Mouse (Mus musculus) left cerebral cortex, adult 2 months (tissue): ENCODE data around the gene Tbx5. TPM values are rescaled to one million over a fixed set of nuclear protein-coding genes. Genes with fewer than 3 reads are reported as not detected.

Source experiments
- DNase-seq, 2 experiments: peaks; one replicate each; pipeline ENCODE4 v3.0.0; 2021 to 2022; ENCODE audit warnings: low spot score in 2 of 2, mixed read lengths in 1 of 2; ENCODE audit errors: extremely low spot score in 1 of 2
- H3K27ac ChIP-seq: fragments of 200-600 bp; 2 replicates; pipeline ENCODE4 v1.8.1; 2022
- H3K4me3 ChIP-seq: fragments of 200-600 bp; 2 replicates; pipeline ENCODE4 v1.8.1; 2022
- CTCF ChIP-seq: fragments of 200-600 bp; IDR thresholded peaks from 2 replicates; pipeline ENCODE4 v1.8.1; 2022; ENCODE audit warnings: antibody characterized with exemption, mild to moderate bottlenecking, moderate library complexity
- intact Hi-C: fragments of 180-260 bp; cut with DNase I; formaldehyde crosslinking; loops from one replicate; pipeline ENCODE4 v1.15.1; 2025
- total RNA-seq, 2 experiments: library from RNA; stranded (reverse); gene quantifications; 2 replicates each; pipeline ENCODE4 v1.2.3; 2021

Tbx5 gene
- total RNA-seq, 2 experiments from 2014 or later: not detected

DNA sequence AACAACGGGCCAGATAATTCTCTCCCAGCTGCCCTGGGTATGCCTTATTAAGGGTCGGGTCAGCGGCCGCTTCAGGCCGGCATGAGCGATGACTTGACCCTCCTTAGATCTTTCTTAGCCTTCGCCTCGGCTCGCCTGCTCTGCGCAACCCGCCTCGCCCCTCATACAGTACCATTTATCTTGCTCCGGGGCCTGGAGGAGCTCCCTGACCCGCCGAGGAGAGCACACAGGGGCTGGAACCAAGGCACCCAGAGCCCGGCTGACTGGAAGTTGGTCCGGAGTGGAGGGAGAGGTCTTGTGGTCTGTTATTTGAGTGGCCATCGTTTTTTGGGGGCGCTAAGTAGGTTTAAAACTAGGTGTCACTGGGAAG is 4.8 kb downstream of the Tbx5 start:
- Histone ChIP-seq H3K27ac (no peak overlapping the region), H3K4me3 (no peak overlapping the region)
- no peak for TF ChIP-seq CTCF
- DNase-seq: no peak
- intact Hi-C loops: loop anchor here (5.0 to 10.0 kb wide), 3 partner anchors 165 to 962 kb away; partner anchors contain the start of gene Tbx3

DNA sequence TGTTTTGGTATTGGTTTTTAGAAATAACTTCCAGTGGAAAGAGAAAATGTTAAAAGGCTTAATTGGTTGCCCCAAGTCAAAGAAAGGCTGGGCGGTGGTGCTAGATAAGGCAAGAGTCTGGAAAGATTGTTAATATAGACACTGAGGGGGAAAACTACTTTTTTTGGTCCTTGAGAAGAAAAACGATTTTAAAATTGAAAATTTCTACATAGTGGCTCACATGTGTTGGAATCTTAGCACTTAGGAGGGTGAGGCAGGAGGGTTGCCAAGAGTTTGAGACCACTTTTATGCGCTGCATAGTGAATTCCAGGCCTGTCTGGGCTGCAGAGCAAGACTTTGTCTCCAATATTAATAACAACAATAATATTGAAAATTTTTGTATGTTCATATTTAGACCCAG is 5.4 kb downstream of the Tbx5 start:
- TF ChIP-seq CTCF: no peak
- DNase-seq: no peak
- H3K27ac ChIP-seq: no peak overlapping the region
- intact Hi-C loops: loop anchor here (5.0 to 10.0 kb wide), 3 partner anchors 166 to 963 kb away; partner anchors contain the start of gene Tbx3
- H3K4me3 ChIP-seq: no peak overlapping the region

DNA sequence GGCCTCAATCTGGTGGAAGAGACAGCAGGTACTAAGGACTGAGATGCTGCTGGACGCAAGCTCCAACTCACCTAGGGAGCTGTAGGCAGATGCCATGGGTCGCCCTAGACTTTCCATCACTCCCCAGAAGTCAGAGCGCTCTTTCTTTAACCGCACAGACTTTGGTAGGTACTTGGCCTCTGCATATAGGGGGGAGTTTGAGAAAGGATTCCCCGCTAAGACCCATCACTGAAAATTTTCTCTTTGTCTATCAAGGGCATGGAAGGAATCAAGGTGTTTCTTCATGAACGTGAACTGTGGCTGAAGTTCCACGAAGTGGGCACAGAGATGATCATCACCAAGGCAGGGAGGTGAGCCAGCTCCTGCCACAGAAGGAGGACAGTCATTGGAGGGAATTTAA is 6.0 kb downstream of the Tbx5 start:
- intact Hi-C loops: loop anchor here (5.0 to 10.0 kb wide), 3 partner anchors 166 to 964 kb away; partner anchors contain the start of gene Tbx3
- no peak for DNase-seq
- TF ChIP-seq CTCF: no peak
- Histone ChIP-seq H3K4me3 (no peak overlapping the region), H3K27ac (no peak overlapping the region)

DNA sequence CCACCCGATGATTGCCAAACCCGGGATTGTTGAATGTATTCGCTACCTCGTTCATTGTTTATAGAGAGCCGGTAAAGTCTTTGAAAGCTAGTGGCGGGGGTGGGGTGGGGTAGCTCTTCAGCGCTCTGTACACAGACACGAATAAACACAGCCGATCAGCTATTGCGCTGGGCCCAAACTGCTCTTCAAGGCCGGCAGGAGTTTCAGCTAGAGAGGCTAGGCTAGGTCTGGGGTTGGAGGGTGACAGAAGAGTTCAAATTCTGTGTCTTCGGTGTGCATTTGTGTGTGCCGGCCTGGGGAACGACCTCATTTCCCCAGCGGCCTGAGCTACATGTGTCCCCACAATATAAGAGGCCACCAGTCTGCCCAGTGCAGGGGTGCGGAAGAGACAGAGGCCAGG is 6.7 kb downstream of the Tbx5 start:
- no peak overlapping the region for H3K27ac ChIP-seq
- no peak overlapping the region for H3K4me3 ChIP-seq
- TF ChIP-seq CTCF: no peak
- intact Hi-C loops: loop anchor here (5.0 to 10.0 kb wide), 3 partner anchors 167 to 964 kb away; partner anchors contain the start of gene Tbx3
- no peak for DNase-seq

- TF ChIP-seq CTCF: no peak
- no peak for DNase-seq
- intact Hi-C loops: loop anchor here (2.0 to 10.0 kb wide), 4 partner anchors 35 to 965 kb away; partner anchors contain the start of gene Tbx3
These were observed 7.3 kb downstream of the Tbx5 start for GRCm38 (mm10) chr5:119839616-119840368.

DNA sequence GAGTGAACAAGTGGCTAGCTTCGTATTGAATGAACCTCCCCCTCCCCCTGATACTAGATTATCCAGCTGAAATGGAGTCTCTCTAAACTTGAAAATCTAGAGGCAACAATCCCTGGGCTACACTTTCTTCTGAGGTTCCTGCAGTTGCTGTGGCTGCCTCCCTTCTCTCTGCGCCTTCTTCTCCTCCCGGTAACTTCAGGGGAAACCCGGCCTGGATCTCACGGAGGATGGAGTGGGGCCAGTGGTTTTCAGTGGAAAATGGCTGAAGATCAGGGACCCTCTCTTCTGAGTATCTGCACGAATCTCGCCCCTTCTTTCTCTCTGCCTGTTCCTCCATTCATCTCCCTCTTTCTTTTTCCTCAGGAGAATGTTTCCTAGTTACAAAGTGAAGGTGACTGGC is 7.9 kb downstream of the Tbx5 start:
- Histone ChIP-seq H3K4me3 (no peak overlapping the region), H3K27ac (no peak overlapping the region)
- intact Hi-C loops: loop anchor here (2.0 kb wide), 1 partner anchor 36 kb away; no protein-coding TSS in a partner anchor
- no peak for TF ChIP-seq CTCF
- DNase-seq: no peak

More at GRCm38 (mm10) chr5:119839616-119840368, 7.3 kb downstream of the Tbx5 start:
- H3K27ac ChIP-seq: no peak overlapping the region
- H3K4me3 ChIP-seq: no peak overlapping the region

DNA sequence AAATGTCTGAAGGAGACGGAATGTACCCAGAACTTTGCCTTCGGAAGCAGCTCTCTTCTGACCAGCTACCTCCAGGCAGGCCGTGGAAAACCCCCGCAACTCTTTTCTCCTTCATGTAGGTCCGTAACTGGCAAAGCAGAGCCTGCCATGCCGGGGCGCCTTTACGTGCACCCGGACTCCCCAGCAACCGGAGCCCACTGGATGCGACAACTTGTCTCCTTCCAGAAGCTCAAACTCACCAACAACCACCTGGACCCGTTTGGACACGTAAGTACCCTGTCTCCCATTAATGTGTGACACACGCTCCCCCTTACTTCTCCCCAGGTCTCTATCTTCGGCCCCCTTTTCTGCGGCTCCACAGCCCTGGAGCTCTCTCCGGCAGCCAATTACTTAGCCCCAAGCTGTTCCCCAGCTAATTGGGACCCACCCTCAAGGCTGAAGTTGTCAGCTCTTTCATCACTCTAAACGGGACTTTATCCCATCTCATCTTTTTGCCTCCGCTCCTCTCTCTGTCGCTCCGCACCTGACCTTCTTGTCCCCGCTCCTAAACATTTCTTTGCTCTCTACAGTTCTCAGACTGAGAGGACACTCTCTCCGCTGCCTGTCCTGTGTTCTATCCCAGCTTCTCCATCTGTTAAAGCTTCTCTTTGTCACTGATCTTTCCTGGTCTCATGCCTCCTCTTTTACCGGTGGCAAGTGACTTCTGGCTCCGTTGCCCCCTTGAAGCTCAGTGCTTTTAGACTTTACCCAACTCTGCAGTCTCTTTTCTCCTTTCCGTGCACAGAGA is 9.4 kb downstream of the Tbx5 start:
- no peak overlapping the region for H3K27ac ChIP-seq
- TF ChIP-seq CTCF: no peak
- no peak overlapping the region for H3K4me3 ChIP-seq
- DNase-seq: no peak
- intact Hi-C loops: loop anchor here (2.0 kb wide), 1 partner anchor 37 kb away; no protein-coding TSS in a partner anchor

DNA sequence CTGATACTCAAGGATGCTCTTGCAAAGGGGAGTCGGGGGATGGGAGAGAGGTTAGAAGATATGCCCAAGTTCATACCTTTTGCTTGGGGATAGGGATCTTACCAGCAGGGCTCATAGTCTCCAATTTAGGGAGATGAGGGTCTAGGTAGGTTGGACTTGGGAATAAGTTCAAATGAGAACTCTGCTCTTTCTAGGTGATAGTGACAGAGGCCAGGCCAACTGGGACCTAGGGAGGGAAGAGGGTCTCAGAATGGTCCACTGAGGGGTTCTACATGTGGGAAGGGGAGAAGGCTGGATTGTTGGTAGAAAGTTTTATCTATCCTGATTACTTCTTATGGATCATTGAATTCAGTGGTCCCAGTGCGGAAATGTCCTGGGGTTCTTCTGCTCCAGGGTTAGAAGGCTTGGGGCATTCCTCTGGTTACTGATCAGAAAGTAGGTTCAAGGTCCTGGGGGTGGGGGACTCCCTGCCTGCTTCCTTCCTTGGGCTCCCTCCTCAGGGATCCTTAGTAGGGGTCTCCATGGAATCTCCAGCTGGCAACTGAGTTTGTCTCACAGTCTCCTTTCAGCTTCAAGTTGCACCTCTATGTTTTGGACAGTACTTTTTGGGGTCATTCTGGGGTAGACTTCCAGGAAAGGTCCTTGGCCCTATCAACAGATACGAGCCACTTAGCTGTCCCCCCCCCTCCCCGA is 10.4 kb downstream of the Tbx5 start:
- intact Hi-C loops: no loop called here
- DNase-seq: no peak
- TF ChIP-seq CTCF: no peak
- Histone ChIP-seq H3K4me3 (no peak overlapping the region), H3K27ac (no peak overlapping the region)

- no peak for TF ChIP-seq CTCF
- intact Hi-C loops: no loop called here
- no peak for DNase-seq
- H3K27ac ChIP-seq: no peak overlapping the region
- H3K4me3 ChIP-seq: no peak overlapping the region
These were observed 10.9 kb downstream of the Tbx5 start for GRCm38 (mm10) chr5:119843394-119843777.

- TF ChIP-seq CTCF: no peak
- DNase-seq: no peak
- Histone ChIP-seq H3K4me3 (no peak overlapping the region), H3K27ac (no peak overlapping the region)
- intact Hi-C loops: no loop called here
These were observed 11.9 kb downstream of the Tbx5 start for GRCm38 (mm10) chr5:119844366-119844765.

DNA sequence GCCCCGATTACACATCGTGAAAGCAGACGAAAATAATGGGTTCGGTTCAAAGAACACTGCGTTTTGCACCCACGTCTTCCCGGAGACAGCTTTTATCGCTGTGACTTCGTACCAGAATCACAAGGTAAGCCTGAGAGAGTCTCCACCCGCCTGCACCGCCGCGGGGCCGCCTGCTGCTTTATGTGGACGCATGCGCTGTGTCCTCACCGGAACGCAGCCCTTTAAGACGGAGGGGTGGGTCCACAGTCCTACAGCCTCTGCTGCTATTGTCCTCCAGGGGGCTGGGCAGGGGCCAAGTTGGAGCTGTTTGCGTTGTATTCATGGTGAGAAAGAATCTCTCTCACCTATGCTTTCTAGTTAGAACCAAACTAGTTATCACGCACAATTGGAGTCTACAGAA is 12.5 kb downstream of the Tbx5 start:
- no peak for TF ChIP-seq CTCF
- Histone ChIP-seq H3K4me3 (no peak overlapping the region), H3K27ac (no peak overlapping the region)
- intact Hi-C loops: no loop called here
- DNase-seq: peak in 1 of 2 experiments; percentile 22
